Mouse (Mus musculus) hematopoietic multipotent progenitor cell, adult 10-12 weeks (in vitro differentiated cells): Measurements from ENCODE around the gene Cldn17. TPM values are rescaled to one million over a fixed set of nuclear protein-coding genes. Genes with fewer than 3 reads are reported as not detected.

Experiments
- polyA plus RNA-seq: library from polyadenylated mRNA; stranded (reverse); fragments of >175 nt; gene quantifications from 2 replicates; pipeline ENCODE4 v1.2.3, GENCODE M21; 2012; ENCODE audit warnings: low replicate concordance

Cldn17 gene
- not detected in 2 replicates for polyA plus RNA-seq

DNA sequence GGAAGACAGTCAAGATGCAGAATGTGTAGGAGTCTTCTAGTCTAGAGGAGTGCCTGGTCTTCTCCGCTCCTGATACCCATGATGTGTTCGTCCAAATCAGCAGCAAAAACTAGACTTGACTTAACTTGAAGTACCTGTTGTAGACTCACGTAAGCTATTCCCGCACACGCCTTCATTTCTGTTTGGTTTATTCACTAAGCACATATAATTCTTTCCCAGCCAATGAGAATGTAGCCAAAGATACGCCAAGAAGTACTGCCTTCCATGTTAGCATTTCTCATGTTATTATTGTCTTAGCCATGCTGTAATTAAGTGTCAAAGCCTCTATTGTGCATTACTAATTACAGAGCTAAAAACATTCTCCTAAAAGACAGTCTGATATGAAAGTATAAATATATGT, at the start of gene Cldn17:
Gene Cldn17, minus strand, starts transcription at position 101 of the 400 bp plus-strand sequence.

Other genes starting within 250 kb of the Cldn17 start
- not detected in 2 replicates for gene Grik1, start 216.7 kb downstream of the Cldn17 start, polyA plus RNA-seq
- not detected in 2 replicates for gene Cldn8, start 56.2 kb upstream of the Cldn17 start, polyA plus RNA-seq
- not detected in 2 replicates for gene Krtap24-1, start 105.3 kb upstream of the Cldn17 start, polyA plus RNA-seq
- gene 2310079G19Rik, start 120.7 kb upstream of the Cldn17 start, polyA plus RNA-seq: not detected in 2 replicates
- gene Krtap26-1, start 140.8 kb upstream of the Cldn17 start, polyA plus RNA-seq: not detected in 2 replicates
- not detected in 2 replicates for gene Krtap27-1, start 164.7 kb upstream of the Cldn17 start, polyA plus RNA-seq
- not detected in 2 replicates for gene 2310061N02Rik, start 201.0 kb upstream of the Cldn17 start, polyA plus RNA-seq
- gene Krtap13-1, start 221.9 kb upstream of the Cldn17 start, polyA plus RNA-seq: not detected in 2 replicates
- gene Krtap13, start 244.7 kb upstream of the Cldn17 start, polyA plus RNA-seq: not detected in 2 replicates